Mouse (Mus musculus): ENCODE measurements around the gene Iqsec3. TPM values are rescaled to one million over a fixed set of nuclear protein-coding genes. Genes with fewer than 3 reads are reported as not detected.
"Not testable (repeated sequence)": the region's sequence is repeated elsewhere in the genome, so short reads cannot be mapped to it uniquely, and the experiment has no call there.

Iqsec3 gene
- polyA plus RNA-seq, 1 experiment from 2014 or later = 0.13 TPM

DNA sequence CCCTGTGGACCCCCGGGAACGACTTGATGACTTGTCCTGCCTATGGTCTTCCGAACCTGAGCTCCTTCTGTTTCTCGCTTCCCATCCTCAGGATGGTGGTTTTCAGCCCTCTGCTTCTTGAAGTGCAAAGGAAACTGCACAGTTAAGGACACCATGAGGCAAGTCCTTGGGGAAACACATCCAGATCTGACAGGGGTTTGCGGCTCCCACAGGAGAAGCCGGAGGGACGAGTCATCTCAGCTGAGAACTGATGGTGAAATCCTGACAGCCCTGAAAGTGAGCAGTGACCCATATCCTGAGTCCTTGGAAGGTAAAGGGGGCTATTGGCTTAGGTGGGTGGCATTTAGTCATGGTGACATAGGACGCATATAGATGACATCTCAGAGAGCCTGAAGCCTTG lies 92.9 kb downstream of the Iqsec3 start:
- ATAC-seq = no peak
- Histone ChIP-seq H3K36me3 (ENCODE audit: control insufficient read depth, insufficient read depth, low read length) (no peaks in the 10 kb centered on the region), H3K4me2 (ENCODE audit: low read depth, low read length) (no peak overlapping the region), H3K9me3 (ENCODE audit: control insufficient read depth, low read length) (no peaks in the 10 kb centered on the region), H3K27ac (ENCODE audit: low read length) (no peak overlapping the region), H3K4me3 (ENCODE audit: low read length) (no peak overlapping the region), H3K4me1 (ENCODE audit: control insufficient read depth, insufficient read depth, low read length) (no peaks in the 10 kb centered on the region), H3K27me3 (replicated peaks; ENCODE audit: control insufficient read depth, insufficient read depth, low read length) (no peaks in the 10 kb centered on the region), H3K9ac (ENCODE audit: low read depth, low read length) (no peak overlapping the region)
- 79% methylated on average over 8 of the region's 8 CpGs for WGBS

DNA sequence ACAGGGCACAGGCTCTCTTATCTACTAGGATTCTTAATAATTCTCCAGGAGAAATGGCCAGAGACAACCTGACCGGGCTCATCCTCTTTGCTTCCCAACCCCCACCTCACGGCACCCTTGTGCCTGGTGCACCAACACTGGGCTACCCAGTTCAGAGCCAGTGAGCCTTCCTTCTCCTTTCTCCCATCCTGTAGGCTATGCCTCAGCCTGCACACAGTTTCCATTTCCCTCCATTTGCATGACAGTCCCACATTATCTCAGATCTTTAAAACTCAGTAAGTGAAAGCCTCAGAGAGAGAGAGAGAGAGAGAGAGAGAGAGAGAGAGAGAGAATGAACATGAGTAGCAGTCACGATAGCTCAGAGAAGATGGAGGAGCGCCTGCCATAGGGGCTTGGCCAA lies 95.2 kb downstream of the Iqsec3 start:
- Histone ChIP-seq H3K36me3 (ENCODE audit: control insufficient read depth, insufficient read depth, low read length) (no peaks in the 10 kb centered on the region), H3K27ac (ENCODE audit: low read length) (no peak overlapping the region), H3K27me3 (replicated peaks; ENCODE audit: control insufficient read depth, insufficient read depth, low read length) (no peaks in the 10 kb centered on the region), H3K4me2 (ENCODE audit: low read depth, low read length) (no peak overlapping the region), H3K4me1 (ENCODE audit: control insufficient read depth, insufficient read depth, low read length) (no peaks in the 10 kb centered on the region), H3K4me3 (ENCODE audit: low read length) (no peak overlapping the region), H3K9me3 (ENCODE audit: control insufficient read depth, low read length) (no peaks in the 10 kb centered on the region), H3K9ac (ENCODE audit: low read depth, low read length) (no peak overlapping the region)
- ATAC-seq = no peak
- 55% methylated on average over 4 of the region's 4 CpGs for WGBS

DNA sequence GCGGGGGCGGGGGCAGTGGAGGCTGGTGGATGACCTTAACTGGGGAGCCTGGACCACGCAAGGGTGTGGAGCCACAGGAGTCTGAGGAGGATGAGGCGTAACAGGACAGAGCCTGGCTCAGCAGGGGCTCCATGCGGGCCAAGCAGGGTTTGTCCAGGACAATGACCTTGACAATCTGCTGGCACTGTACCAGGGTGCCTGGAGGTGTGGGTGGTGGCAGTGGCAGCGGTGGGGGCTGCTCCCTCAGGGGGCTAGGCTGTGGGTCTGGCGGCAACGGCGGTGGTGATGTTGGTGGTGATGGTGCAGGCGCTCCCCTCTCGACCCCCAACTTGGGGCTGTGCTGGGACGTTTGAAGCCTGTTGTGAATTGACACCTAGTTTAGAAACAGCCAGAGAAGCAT lies 97.3 kb downstream of the Iqsec3 start:
- 58% methylated on average over 12 of the region's 12 CpGs for WGBS
- Histone ChIP-seq H3K4me1 (ENCODE audit: control insufficient read depth, insufficient read depth, low read length) (no peaks in the 10 kb centered on the region), H3K4me3 (ENCODE audit: low read length) (no peak overlapping the region), H3K27ac (ENCODE audit: low read length) (no peak overlapping the region), H3K4me2 (ENCODE audit: low read depth, low read length) (no peak overlapping the region), H3K9ac (ENCODE audit: low read depth, low read length) (no peak overlapping the region), H3K36me3 (ENCODE audit: control insufficient read depth, insufficient read depth, low read length) (no peaks in the 10 kb centered on the region), H3K27me3 (replicated peaks; ENCODE audit: control insufficient read depth, insufficient read depth, low read length) (no peaks in the 10 kb centered on the region), H3K9me3 (ENCODE audit: control insufficient read depth, low read length) (no peaks in the 10 kb centered on the region)
- no peak for ATAC-seq

DNA sequence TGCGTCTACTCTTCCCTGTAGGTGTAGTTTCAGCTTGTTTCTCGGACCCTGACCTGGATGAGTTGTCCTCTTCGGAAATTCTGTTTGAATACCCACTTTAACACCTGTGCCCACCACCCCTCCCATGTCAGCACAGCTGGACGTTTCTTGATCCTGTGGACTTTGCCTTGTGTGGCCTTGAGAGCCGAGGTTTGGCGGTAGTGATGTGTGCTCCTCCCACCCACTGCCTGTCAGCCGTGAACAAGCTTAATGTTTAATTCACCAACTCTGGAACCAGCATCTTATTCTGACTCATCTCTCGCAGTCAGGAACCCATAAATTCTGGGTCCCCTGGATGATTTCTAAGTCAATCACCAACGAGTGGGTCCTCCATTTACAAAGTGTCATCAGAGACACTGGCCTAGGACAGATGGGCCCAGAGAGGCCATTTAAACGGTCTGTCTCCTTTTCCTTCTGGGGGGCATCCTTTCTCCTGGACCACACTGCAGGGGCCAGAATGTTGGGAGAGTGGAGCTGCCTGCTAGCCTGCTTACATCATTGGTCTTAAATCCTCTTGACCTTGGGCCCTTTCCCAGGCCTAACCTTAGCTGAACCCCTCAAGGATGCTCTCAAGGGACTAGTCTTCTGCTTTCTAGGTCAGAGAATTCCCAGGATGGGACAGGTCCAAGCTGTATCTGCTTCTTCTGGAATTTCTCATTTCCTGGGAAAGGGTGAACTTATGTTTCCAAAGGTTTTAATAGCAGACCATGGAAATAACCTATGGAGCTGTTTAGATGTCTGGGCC lies 102.1 kb downstream of the Iqsec3 start:
- no peak overlapping the region for H3K4me3 ChIP-seq (ENCODE audit: low read length)
- no peaks in the 10 kb centered on the region for H3K4me1 ChIP-seq (ENCODE audit: control insufficient read depth, insufficient read depth, low read length)
- H3K9ac ChIP-seq (ENCODE audit: low read depth, low read length) = no peak overlapping the region
- no peaks in the 10 kb centered on the region for H3K27me3 ChIP-seq (replicated peaks; ENCODE audit: control insufficient read depth, insufficient read depth, low read length)
- no peak for ATAC-seq
- no peaks in the 10 kb centered on the region for H3K9me3 ChIP-seq (ENCODE audit: control insufficient read depth, low read length)
- no peaks in the 10 kb centered on the region for H3K36me3 ChIP-seq (ENCODE audit: control insufficient read depth, insufficient read depth, low read length)
- WGBS = 45% methylated on average over 10 of the region's 10 CpGs
- H3K27ac ChIP-seq (ENCODE audit: low read length) = no peak overlapping the region
- no peak overlapping the region for H3K4me2 ChIP-seq (ENCODE audit: low read depth, low read length)

DNA sequence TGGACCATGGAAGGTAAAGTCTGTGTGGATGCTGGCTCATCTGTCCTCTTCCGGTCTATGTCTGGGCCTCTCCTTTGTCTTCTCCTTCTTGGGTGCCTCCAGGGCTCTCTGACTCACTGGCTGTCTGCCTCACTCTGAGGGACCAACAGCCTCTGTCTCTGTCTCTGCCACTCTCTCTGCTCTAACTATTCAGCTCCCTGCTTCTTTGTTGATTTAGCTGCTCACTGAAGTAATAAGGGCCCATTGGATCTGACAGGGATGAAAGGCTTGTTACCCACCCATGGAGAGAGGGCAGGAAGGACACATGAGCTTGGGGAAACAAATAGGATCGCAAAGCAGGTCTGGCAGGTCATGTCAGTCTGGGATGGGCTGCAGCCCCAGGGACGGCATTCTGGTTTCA lies 106.4 kb downstream of the Iqsec3 start:
- Histone ChIP-seq H3K9me3 (ENCODE audit: control insufficient read depth, low read length) (no peaks in the 10 kb centered on the region), H3K27me3 (replicated peaks; ENCODE audit: control insufficient read depth, insufficient read depth, low read length) (no peaks in the 10 kb centered on the region), H3K4me3 (ENCODE audit: low read length) (no peak overlapping the region), H3K4me2 (ENCODE audit: low read depth, low read length) (no peak overlapping the region), H3K4me1 (ENCODE audit: control insufficient read depth, insufficient read depth, low read length) (no peaks in the 10 kb centered on the region), H3K27ac (ENCODE audit: low read length) (no peak overlapping the region), H3K9ac (ENCODE audit: low read depth, low read length) (no peak overlapping the region), H3K36me3 (ENCODE audit: control insufficient read depth, insufficient read depth, low read length) (no peaks in the 10 kb centered on the region)
- WGBS = 56% methylated on average over 3 of the region's 3 CpGs
- no peak for ATAC-seq

DNA sequence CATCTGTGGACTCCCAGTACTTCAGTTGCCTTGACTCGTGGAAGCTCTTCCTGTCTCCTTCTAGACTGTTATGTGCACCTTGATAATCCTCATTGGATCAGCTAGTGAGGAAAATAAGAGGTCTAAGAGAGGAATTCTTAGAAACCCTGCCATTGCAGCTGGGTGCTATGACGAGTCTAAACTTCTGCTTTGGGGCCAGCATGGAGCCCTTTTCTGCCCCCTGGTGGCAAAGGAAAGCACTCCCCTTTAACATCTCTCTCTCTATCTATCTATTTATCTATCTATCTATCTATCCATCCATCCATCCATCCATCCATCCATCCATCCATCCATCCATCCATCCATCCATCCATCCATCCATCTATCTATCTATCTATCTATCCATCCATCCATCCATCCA lies 106.9 kb downstream of the Iqsec3 start:
- 9% methylated on average over 2 of the region's 2 CpGs for WGBS
- H3K27me3 ChIP-seq (replicated peaks; ENCODE audit: control insufficient read depth, insufficient read depth, low read length); H3K36me3 ChIP-seq (ENCODE audit: control insufficient read depth, insufficient read depth, low read length); H3K27ac ChIP-seq (ENCODE audit: low read length); H3K4me1 ChIP-seq (ENCODE audit: control insufficient read depth, insufficient read depth, low read length); H3K9ac ChIP-seq (ENCODE audit: low read depth, low read length); H3K4me2 ChIP-seq (ENCODE audit: low read depth, low read length); ATAC-seq; H3K9me3 ChIP-seq (ENCODE audit: control insufficient read depth, low read length); H3K4me3 ChIP-seq (ENCODE audit: low read length): not testable (repeated sequence)

DNA sequence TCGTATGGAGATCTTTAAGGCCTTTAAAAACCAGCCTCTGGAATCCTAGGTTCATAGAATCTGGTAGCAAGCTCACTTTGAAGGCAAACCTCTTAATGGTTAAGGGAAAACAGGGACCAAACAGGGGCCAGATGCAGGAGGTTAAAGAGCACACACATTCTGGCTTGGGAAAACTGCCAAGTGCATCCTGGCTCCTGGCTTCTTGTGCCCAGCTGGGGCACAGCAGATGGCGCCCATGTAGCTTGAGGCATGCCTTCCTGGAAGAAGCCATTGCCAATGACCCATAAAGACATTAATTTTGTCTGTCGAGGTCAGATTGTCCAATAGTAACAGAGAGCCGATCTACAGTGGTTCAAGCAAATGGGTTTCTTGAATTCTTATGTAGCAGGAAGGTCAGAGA lies 109.5 kb downstream of the Iqsec3 start:
- WGBS = 78% methylated on average over 4 of the region's 4 CpGs
- Histone ChIP-seq H3K27me3 (replicated peaks; ENCODE audit: control insufficient read depth, insufficient read depth, low read length) (no peaks in the 10 kb centered on the region), H3K4me3 (ENCODE audit: low read length) (no peak overlapping the region), H3K27ac (ENCODE audit: low read length) (no peak overlapping the region), H3K36me3 (ENCODE audit: control insufficient read depth, insufficient read depth, low read length) (no peaks in the 10 kb centered on the region), H3K9ac (ENCODE audit: low read depth, low read length) (no peak overlapping the region), H3K4me1 (ENCODE audit: control insufficient read depth, insufficient read depth, low read length) (no peaks in the 10 kb centered on the region), H3K4me2 (ENCODE audit: low read depth, low read length) (no peak overlapping the region), H3K9me3 (ENCODE audit: control insufficient read depth, low read length) (no peaks in the 10 kb centered on the region)
- ATAC-seq = no peak

DNA sequence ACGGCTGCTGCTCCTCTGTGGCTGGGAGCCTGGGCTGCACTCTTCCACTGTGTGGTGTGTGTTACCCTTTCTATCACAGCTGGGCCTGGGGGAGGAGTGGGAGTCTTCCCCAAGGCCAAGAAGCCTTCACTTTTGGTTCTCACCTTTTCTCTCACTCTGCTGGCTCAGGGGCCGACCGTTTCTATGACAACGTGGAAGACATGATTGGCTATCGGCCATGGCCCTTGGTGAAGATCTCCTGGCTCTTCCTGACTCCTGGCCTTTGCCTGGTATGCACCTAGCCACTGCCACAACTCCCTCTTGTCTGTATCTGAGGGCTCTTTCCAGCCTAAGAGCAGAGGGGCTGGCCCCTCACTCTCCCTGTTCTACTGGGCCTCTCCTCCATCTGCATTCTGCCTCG lies 110.4 kb downstream of the Iqsec3 start:
- Histone ChIP-seq H3K4me1 (ENCODE audit: control insufficient read depth, insufficient read depth, low read length) (no peaks in the 10 kb centered on the region), H3K9ac (ENCODE audit: low read depth, low read length) (no peak overlapping the region), H3K4me3 (ENCODE audit: low read length) (no peak overlapping the region), H3K27ac (ENCODE audit: low read length) (no peak overlapping the region), H3K36me3 (ENCODE audit: control insufficient read depth, insufficient read depth, low read length) (no peaks in the 10 kb centered on the region), H3K9me3 (ENCODE audit: control insufficient read depth, low read length) (no peaks in the 10 kb centered on the region), H3K4me2 (ENCODE audit: low read depth, low read length) (no peak overlapping the region), H3K27me3 (replicated peaks; ENCODE audit: control insufficient read depth, insufficient read depth, low read length) (no peaks in the 10 kb centered on the region)
- no peak for ATAC-seq
- 73% methylated on average over 6 of the region's 6 CpGs for WGBS

DNA sequence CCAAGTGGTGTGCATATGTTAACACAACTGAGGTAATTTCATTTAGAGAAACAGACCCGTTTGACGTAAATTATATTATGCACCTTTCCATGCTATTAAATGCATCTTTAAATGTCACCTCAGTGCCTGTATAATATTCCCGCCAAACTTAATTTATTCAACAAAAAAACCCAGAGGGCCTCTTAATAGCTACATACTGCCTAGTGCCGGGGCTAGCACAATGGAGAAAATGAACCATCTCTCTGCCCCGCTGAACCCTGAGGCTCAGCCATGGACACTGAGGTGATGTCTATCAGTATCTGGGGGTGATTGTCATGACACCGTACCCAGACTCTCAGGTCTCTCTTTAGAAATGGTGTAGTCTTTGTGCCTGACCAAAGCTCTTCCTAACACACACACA lies 116.2 kb downstream of the Iqsec3 start:
- Histone ChIP-seq H3K9me3 (ENCODE audit: control insufficient read depth, low read length) (no peaks in the 10 kb centered on the region), H3K9ac (ENCODE audit: low read depth, low read length) (no peak overlapping the region), H3K27ac (ENCODE audit: low read length) (no peak overlapping the region), H3K4me2 (ENCODE audit: low read depth, low read length) (no peak overlapping the region), H3K27me3 (replicated peaks; ENCODE audit: control insufficient read depth, insufficient read depth, low read length) (no peaks in the 10 kb centered on the region), H3K4me1 (ENCODE audit: control insufficient read depth, insufficient read depth, low read length) (no peaks in the 10 kb centered on the region), H3K36me3 (ENCODE audit: control insufficient read depth, insufficient read depth, low read length) (no peaks in the 10 kb centered on the region), H3K4me3 (ENCODE audit: low read length) (no peak overlapping the region)
- no peak for ATAC-seq
- 85% methylated on average over 6 of the region's 6 CpGs for WGBS

DNA sequence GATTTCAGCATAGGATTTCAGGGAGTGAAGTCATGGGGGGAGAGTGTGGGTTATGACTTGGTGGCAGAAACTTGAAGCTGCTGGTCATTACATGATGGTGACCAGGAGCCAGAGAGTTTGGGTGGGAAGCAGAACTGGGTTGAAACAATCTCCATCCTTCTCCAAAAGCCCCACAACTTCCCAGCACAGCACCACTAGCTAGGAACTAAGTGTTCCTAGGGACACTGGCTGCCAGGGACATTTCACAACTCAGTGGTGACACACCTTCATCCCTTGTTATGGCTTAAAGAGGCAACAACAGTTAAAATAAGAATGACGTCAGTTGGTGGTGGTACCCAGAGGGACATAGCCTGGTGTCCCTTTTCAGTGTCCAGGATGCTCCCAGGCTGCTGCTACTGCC lies 117.4 kb downstream of the Iqsec3 start:
- no peak overlapping the region for H3K4me3 ChIP-seq (ENCODE audit: low read length)
- ATAC-seq = no peak
- H3K4me2 ChIP-seq (ENCODE audit: low read depth, low read length) = no peak overlapping the region
- no peaks in the 10 kb centered on the region for H3K36me3 ChIP-seq (ENCODE audit: control insufficient read depth, insufficient read depth, low read length)
- H3K27ac ChIP-seq (ENCODE audit: low read length) = no peak overlapping the region
- no peaks in the 10 kb centered on the region for H3K9me3 ChIP-seq (ENCODE audit: control insufficient read depth, low read length)
- no peak overlapping the region for H3K9ac ChIP-seq (ENCODE audit: low read depth, low read length)
- no peaks in the 10 kb centered on the region for H3K4me1 ChIP-seq (ENCODE audit: control insufficient read depth, insufficient read depth, low read length)
- 88% methylated on average over 1 of the region's 1 CpGs for WGBS
- no peaks in the 10 kb centered on the region for H3K27me3 ChIP-seq (replicated peaks; ENCODE audit: control insufficient read depth, insufficient read depth, low read length)
